Mouse (Mus musculus) forebrain, embryonic 11.5 days (tissue): ENCODE measurements around the gene Son. TPM values are rescaled to one million over a fixed set of nuclear protein-coding genes. Genes with fewer than 3 reads are reported as not detected.

Source experiments
- ATAC-seq: fragments of 200-750 bp; cut with Nextera tagmentation; replicated peaks from 2 replicates; pipeline ENCODE4 v1.8.0; 2017; ENCODE audit warnings: moderate TSS enrichment; ENCODE audit not compliant: low FRiP score
- DNase-seq: peaks from one replicate; pipeline ENCODE4 v3.0.0-alpha.2; 2017; ENCODE audit warnings: low spot score
- H3K27ac ChIP-seq: fragments of 300-500 bp; sonication (generic); 2 replicates; pipeline ENCODE4 v1.5.1; 2014; ENCODE audit warnings: low read depth, low read length
- H3K27me3 ChIP-seq: fragments of 300-500 bp; sonication (generic); 2 replicates; pipeline ENCODE4 v1.6.1; 2014; ENCODE audit warnings: mild to moderate bottlenecking, low read length, mixed read lengths; ENCODE audit not compliant: control insufficient read depth, insufficient read depth
- H3K36me3 ChIP-seq: fragments of 300-500 bp; sonication (generic); 2 replicates; pipeline ENCODE4 v1.6.1; 2014; ENCODE audit warnings: mild to moderate bottlenecking, low read length, moderate library complexity, mixed read lengths; ENCODE audit not compliant: control insufficient read depth, insufficient read depth
- H3K4me1 ChIP-seq: fragments of 300-500 bp; sonication (generic); replicated peaks from 2 replicates; pipeline ENCODE4 v1.6.1; 2014; ENCODE audit warnings: low read length, mixed read lengths; ENCODE audit not compliant: control insufficient read depth, insufficient read depth
- H3K4me2 ChIP-seq: fragments of 300-500 bp; sonication (generic); 2 replicates; pipeline ENCODE4 v1.6.1; 2014; ENCODE audit warnings: low read depth, mild to moderate bottlenecking, low read length, moderate library complexity, mixed read lengths; ENCODE audit not compliant: severe bottlenecking
- H3K4me3 ChIP-seq: fragments of 300-500 bp; sonication (generic); 2 replicates; pipeline ENCODE4 v1.5.1; 2014; ENCODE audit warnings: low read depth, low read length
- H3K9ac ChIP-seq: fragments of 300-500 bp; sonication (generic); 2 replicates; pipeline ENCODE4 v1.6.1; 2014; ENCODE audit warnings: low read length
- H3K9me3 ChIP-seq: fragments of 300-500 bp; sonication (generic); 2 replicates; pipeline ENCODE4 v1.6.1; 2016; ENCODE audit warnings: low read length, mixed read lengths; ENCODE audit not compliant: control insufficient read depth
- WGBS: fragments of 180-500 bp; shearing (Covaris S2); extraction: QIAGEN DNeasy Blood & Tissue Kit; methylation state at CpG from one replicate; pipeline ENCODE4 v1.1.7; 2014; 5-methylcytosine and 5-hydroxymethylcytosine counted together
- polyA plus RNA-seq: library from polyadenylated mRNA; unstranded; fragments of >200 nt; fragmentation: Nextera tagmentation; extraction: Ambion mirVana; gene quantifications from 2 replicates; pipeline ENCODE4 v1.2.1, GENCODE M21; 2014

Gene Son
- polyA plus RNA-seq, 1 experiment from 2014 or later = 150 TPM

- Histone ChIP-seq H3K9ac (no peak overlapping the region), H3K4me3 (no peak overlapping the region), H3K9me3 (no peaks in the 10 kb centered on the region), H3K27me3 (no peaks in the 10 kb centered on the region), H3K36me3 (no peaks in the 10 kb centered on the region), H3K4me1 (no peaks in the 10 kb centered on the region), H3K27ac (no peak overlapping the region), H3K4me2 (no peak overlapping the region)
- DNase-seq = no peak
- 85% methylated on average over 1 of the region's 1 CpGs for WGBS
- no peak for ATAC-seq
These were observed 51.7 kb downstream of the Son start for GRCm38 (mm10) chr16:91698995-91699394.

DNA sequence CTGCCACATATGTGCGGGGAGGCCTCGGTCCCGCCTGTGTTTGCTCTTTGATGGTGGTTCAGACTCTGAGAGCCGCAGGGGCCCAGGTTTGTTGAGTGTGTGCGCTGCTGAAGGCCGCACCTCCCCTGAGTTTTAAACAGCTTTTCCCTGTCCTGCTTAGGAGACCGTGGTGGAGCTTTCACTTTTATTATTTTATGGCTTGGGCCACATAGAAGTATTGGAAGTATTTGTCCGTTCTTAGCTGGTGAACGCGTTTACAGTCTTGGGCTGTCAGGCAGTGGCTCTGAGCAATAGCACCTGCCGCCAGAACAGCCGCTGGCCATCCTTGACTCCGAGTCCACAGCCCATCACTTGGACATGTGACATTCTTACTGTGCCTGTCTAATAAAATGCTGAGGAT lies 54.6 kb downstream of the Son start:
- WGBS = 90% methylated on average over 13 of the region's 13 CpGs
- Histone ChIP-seq H3K4me3 (no peak overlapping the region), H3K4me1 (no peaks in the 10 kb centered on the region), H3K9me3 (no peaks in the 10 kb centered on the region), H3K27ac (no peak overlapping the region), H3K27me3 (no peaks in the 10 kb centered on the region), H3K9ac (no peak overlapping the region), H3K4me2 (no peak overlapping the region), H3K36me3 (peaks cover 3% of the 10 kb centered on the region; the same call in 1 of the 2 replicates)
- DNase-seq (no peak), ATAC-seq (no peak)

- Histone ChIP-seq H3K27me3 (no peaks in the 10 kb centered on the region), H3K4me2 (no peak overlapping the region), H3K4me3 (no peak overlapping the region), H3K9ac (no peak overlapping the region), H3K27ac (no peak overlapping the region), H3K36me3 (peaks cover 3% of the 10 kb centered on the region; the same call in 1 of the 2 replicates), H3K4me1 (no peaks in the 10 kb centered on the region), H3K9me3 (no peaks in the 10 kb centered on the region)
- ATAC-seq (no peak), DNase-seq (no peak)
- WGBS = 56% methylated on average over 3 of the region's 3 CpGs
These were observed 55.5 kb downstream of the Son start for GRCm38 (mm10) chr16:91702771-91703188.

DNA sequence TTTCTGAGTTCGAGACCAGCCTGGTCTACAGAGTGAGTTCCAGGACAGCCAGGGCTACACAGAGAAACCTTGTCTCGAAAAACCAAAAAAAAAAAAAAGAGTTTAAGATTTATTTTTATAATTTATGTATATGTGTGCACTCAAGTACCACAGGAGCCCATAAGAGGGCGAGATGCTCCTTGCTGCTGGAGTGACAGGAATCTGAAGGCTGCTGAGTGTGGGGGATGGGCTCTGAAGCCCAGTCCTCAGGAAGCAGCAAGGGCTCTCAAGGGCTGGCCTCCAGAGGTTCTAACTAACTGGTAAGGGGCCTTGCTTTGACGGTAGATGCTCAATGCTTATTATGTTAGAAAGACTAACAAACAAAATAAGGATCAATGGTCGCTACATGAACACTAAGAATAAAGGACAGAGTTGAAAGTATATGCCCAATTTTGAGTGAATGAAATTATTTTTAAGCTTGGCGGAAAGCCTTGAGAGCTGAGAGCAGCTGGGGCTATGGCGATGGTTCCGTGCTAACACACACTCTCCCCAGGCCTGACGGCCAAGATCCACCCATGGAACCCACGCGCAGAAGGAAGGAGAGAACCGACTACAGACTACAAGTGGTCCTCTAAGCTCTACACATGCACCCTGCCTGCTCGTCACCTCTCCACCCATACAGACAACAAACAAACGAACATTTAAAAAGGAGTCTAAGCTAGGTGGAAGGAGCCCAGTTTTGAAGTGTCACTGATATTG lies 57.5 kb downstream of the Son start:
- peaks cover 6% of the 10 kb centered on the region; the same call in 1 of the 2 replicates for H3K36me3 ChIP-seq
- no peak overlapping the region for H3K27ac ChIP-seq
- no peak overlapping the region for H3K4me2 ChIP-seq
- ATAC-seq = no peak
- no peaks in the 10 kb centered on the region for H3K27me3 ChIP-seq
- DNase-seq = no peak
- no peaks in the 10 kb centered on the region for H3K4me1 ChIP-seq
- H3K9ac ChIP-seq = no peak overlapping the region
- WGBS = 88% methylated on average over 14 of the region's 14 CpGs
- no peaks in the 10 kb centered on the region for H3K9me3 ChIP-seq
- H3K4me3 ChIP-seq = no peak overlapping the region

DNA sequence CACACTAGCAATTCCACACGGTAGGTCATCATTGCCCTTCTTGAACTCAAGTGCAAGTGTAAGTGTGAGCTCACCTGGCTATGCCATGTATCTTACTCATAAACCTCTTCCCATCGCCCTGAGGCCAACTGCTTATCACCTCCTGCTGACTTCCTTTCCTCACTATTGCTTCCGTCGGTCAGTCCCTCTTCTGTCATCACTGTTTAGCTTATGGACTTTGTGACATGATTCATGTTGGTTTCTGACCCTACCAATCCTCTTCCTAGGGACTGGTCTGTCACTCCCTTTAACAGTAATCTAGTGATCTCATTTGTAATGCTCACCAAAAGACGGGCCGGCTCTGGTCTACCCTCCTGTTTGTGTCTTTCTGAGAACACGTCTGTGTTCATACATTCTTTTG lies 62.9 kb downstream of the Son start:
- H3K4me2 ChIP-seq = no peak overlapping the region
- H3K36me3 ChIP-seq = peaks cover 6% of the 10 kb centered on the region; the same call in 1 of the 2 replicates
- 91% methylated on average over 7 of the region's 7 CpGs for WGBS
- H3K27ac ChIP-seq = no peak overlapping the region
- DNase-seq = no peak
- no peaks in the 10 kb centered on the region for H3K4me1 ChIP-seq
- H3K9ac ChIP-seq = no peak overlapping the region
- no peaks in the 10 kb centered on the region for H3K27me3 ChIP-seq
- no peak for ATAC-seq
- no peaks in the 10 kb centered on the region for H3K9me3 ChIP-seq
- no peak overlapping the region for H3K4me3 ChIP-seq

DNA sequence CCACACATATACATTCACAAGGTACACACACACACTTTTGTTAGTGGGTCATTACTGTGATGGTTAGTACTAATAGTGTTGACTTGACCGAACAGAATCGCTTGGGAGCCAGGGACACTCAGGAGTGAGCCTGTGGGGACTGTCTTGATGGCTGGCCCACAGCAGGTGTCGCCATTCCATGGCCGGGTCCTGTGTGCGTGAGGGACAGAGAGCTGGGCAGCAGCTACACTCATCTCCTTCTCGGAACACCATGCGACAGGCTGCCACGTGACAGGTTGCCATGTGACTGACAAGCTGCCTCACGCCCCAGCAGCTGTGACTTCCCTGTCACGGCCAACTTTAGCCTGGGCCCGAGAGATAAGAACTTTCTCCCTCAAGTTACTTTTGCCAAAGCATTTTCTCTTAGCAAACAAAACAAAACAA lies 69.6 kb downstream of the Son start:
- Histone ChIP-seq H3K27me3 (no peaks in the 10 kb centered on the region), H3K36me3 (no peaks in the 10 kb centered on the region; the same call in 1 of the 2 replicates), H3K4me3 (no peak overlapping the region), H3K9me3 (no peaks in the 10 kb centered on the region), H3K4me1 (no peaks in the 10 kb centered on the region), H3K4me2 (no peak overlapping the region), H3K9ac (no peak overlapping the region), H3K27ac (no peak overlapping the region)
- 87% methylated on average over 11 of the region's 11 CpGs for WGBS
- DNase-seq (no peak), ATAC-seq (no peak)

GRCm38 (mm10) chr16:91717399-91717798 lies 70.1 kb downstream of the Son start:
- no peaks in the 10 kb centered on the region for H3K9me3 ChIP-seq
- no peak overlapping the region for H3K4me2 ChIP-seq
- no peaks in the 10 kb centered on the region for H3K27me3 ChIP-seq
- 90% methylated on average over 4 of the region's 4 CpGs for WGBS
- no peaks in the 10 kb centered on the region; the same call in 1 of the 2 replicates for H3K36me3 ChIP-seq
- 0 out of 2 replicates have a peak overlapping the region, but pooled peaks have one; percentile 41 for H3K27ac ChIP-seq
- H3K4me3 ChIP-seq = no peak overlapping the region
- ATAC-seq (no peak), DNase-seq (no peak)
- H3K4me1 ChIP-seq = no peaks in the 10 kb centered on the region
- no peak overlapping the region for H3K9ac ChIP-seq

GRCm38 (mm10) chr16:91724247-91724646 lies 76.9 kb downstream of the Son start:
- no peak overlapping the region for H3K9ac ChIP-seq
- peaks cover 4% of the 10 kb centered on the region; the same call in 1 of the 2 replicates for H3K4me1 ChIP-seq
- no peak for ATAC-seq
- H3K36me3 ChIP-seq = no peaks in the 10 kb centered on the region; the same call in 1 of the 2 replicates
- peak; percentile 68 for DNase-seq
- H3K27me3 ChIP-seq = no peaks in the 10 kb centered on the region
- no peaks in the 10 kb centered on the region for H3K9me3 ChIP-seq
- H3K27ac ChIP-seq = no peak overlapping the region
- no peak overlapping the region for H3K4me3 ChIP-seq
- WGBS = 36% methylated on average over 3 of the region's 3 CpGs
- H3K4me2 ChIP-seq = no peak overlapping the region

DNA sequence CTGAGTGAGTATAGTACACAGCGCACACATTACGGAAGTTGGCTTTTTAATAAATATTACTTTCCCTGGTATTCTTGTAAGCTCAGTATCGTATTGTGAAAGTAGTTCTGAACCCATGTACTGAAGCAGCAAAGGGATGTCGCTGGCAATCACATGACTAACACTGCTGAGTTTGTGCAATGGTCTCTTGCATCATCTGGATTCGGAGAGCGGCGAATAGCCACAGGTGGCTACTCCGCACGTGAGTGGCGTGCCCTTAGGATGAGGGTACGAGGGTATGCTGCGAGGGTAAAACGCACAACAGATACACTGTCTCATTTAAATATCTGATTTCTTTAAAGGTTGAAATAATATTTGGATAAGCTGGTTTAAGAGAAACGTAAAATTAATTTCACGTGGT lies 80.1 kb downstream of the Son start:
- no peaks in the 10 kb centered on the region for H3K36me3 ChIP-seq
- no peaks in the 10 kb centered on the region for H3K27me3 ChIP-seq
- H3K4me2 ChIP-seq = peak overlapping the region; percentile 81
- H3K4me1 ChIP-seq = peaks cover 6% of the 10 kb centered on the region; the same call in 1 of the 2 replicates
- 90% methylated on average over 15 of the region's 15 CpGs for WGBS
- ATAC-seq (no peak), DNase-seq (no peak)
- H3K9me3 ChIP-seq = no peaks in the 10 kb centered on the region
- H3K4me3 ChIP-seq = peak overlapping the region; percentile 94
- peak overlapping the region; percentile 68; the same call in 1 of the 2 replicates for H3K9ac ChIP-seq
- H3K27ac ChIP-seq = no peak overlapping the region
